Mouse (Mus musculus): ENCODE data around the gene Fa2h. TPM values are rescaled to one million over a fixed set of nuclear protein-coding genes. Genes with fewer than 3 reads are reported as not detected.

The Fa2h gene
- polyA plus RNA-seq, 1 experiment: 0.54 TPM

DNA sequence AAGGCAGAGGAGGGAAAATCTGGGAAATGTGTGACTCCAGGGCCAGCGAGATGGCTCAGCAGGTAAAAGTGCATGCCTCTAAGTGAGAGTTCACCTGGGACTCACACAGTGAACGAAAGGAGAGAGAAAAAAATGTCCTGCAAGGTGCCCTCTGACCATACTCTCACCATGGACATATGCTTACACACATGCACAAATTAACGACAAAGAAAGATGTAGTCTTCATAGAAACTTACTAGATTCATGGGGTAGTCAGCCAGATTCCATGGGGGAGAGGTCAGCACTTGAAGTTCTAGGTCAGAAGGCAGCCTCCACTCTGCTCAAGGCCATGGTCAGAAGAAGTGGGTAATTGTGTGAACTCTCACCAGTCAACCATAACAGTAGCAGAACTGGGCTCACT is 53.4 kb downstream of the Fa2h start:
- Histone ChIP-seq H3K4me3 (no peak overlapping the region), H3K4me2 (ENCODE audit: low read depth) (no peak overlapping the region), H3K79me2 (ENCODE audit: control insufficient read depth, insufficient read depth) (no peaks in the 10 kb centered on the region), H3ac (ENCODE audit: control insufficient read depth, insufficient read length) (no peak overlapping the region), H3K27me3 (ENCODE audit: control insufficient read depth, insufficient read depth, insufficient read length) (no peaks in the 10 kb centered on the region), H3K36me3 (ENCODE audit: control insufficient read depth, insufficient read depth) (no peaks in the 10 kb centered on the region)
- TF ChIP-seq POLR2AphosphoS2 (IDR thresholded peaks at IDR 0.05; ENCODE audit: insufficient read length, low read depth): no peak
- TF ChIP-seq MYOD1 (IDR thresholded peaks at IDR 0.05; ENCODE audit: control insufficient read depth in 1 of 3, insufficient read length in 2 of 3, low read depth in 2 of 3): no peak
- TF ChIP-seq MYOG (IDR thresholded peaks at IDR 0.05; ENCODE audit: control insufficient read depth in 1 of 3, insufficient read depth in 1 of 3, insufficient read length in 2 of 3, low read depth in 2 of 3): no peak
- no peak for TF ChIP-seq SRF (IDR thresholded peaks at IDR 0.05; ENCODE audit: control insufficient read depth, insufficient read length, low read depth)

DNA sequence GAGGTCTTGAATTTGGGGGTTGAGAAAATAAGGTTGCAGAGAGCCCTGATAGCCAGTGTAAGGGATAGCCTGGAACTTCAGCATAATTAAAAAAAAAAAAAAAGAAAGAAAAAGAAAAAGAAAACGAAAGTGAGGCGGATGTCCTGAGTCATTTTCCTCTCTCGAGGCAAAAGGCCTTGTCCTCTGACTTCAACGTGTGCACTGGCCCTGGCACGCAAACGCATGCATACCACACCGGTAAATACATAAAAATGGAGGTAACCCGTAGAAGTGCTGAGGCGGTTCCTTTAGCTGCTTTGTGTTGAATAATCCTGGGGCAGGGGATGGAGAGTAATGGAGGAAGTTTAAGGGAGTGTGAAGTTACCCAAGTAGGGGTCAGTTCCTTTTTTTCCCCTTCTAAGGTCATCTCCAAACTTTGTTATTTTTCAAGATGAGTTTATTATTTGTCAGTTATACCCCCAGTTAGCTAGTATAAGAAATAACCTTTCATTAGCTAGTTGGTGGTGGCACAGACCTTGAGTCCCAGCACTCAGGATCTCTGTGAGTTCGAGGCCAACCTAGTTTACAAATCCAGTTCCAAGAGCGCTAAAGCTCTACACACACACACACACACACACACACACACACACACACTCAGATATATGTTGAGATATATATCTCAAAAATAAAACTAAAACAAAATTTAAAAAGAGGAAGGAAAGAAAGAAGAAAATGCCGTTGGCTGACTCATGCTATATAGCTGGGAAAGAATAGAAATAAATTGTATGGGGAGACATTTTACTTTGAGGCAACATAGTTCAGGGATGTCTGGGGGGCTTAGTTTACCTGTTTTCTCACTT is 55.0 kb downstream of the Fa2h start:
- no peak for TF ChIP-seq TCF12 (IDR thresholded peaks at IDR 0.05; ENCODE audit: insufficient read depth, poor library complexity, severe bottlenecking)
- TF ChIP-seq CEBPB (IDR thresholded peaks at IDR 0.05; ENCODE audit: insufficient read depth, poor library complexity, severe bottlenecking): no peak
- TF ChIP-seq POLR2AphosphoS2 (IDR thresholded peaks at IDR 0.05; ENCODE audit: insufficient read length, low read depth): no peak
- TF ChIP-seq E2F4 (IDR thresholded peaks at IDR 0.05; ENCODE audit: insufficient read depth): no peak
- no peak for TF ChIP-seq MYOG (IDR thresholded peaks at IDR 0.05; ENCODE audit: control insufficient read depth in 1 of 3, insufficient read depth in 1 of 3, insufficient read length in 2 of 3, low read depth in 2 of 3)
- no peak for TF ChIP-seq USF1 (IDR thresholded peaks at IDR 0.05; ENCODE audit: low read depth)
- no peak for TF ChIP-seq MAX (IDR thresholded peaks at IDR 0.05; ENCODE audit: low read depth)
- no peak for TF ChIP-seq REST (IDR thresholded peaks at IDR 0.05; ENCODE audit: insufficient read depth, insufficient read length)
- no peak for TF ChIP-seq POLR2A (IDR thresholded peaks at IDR 0.05; ENCODE audit: insufficient read length, low read depth)
- TF ChIP-seq MYOD1 (IDR thresholded peaks at IDR 0.05; ENCODE audit: control insufficient read depth in 1 of 3, insufficient read length in 2 of 3, low read depth in 2 of 3): no peak
- TF ChIP-seq SRF (IDR thresholded peaks at IDR 0.05; ENCODE audit: control insufficient read depth, insufficient read length, low read depth): no peak
- no peak for TF ChIP-seq TCF3 (IDR thresholded peaks at IDR 0.05; ENCODE audit: insufficient read length, low read depth)
- H3K27me3 ChIP-seq (ENCODE audit: control insufficient read depth, insufficient read depth, insufficient read length): no peaks in the 10 kb centered on the region
- peak overlapping the region; percentile 63 for H3K4me2 ChIP-seq (ENCODE audit: low read depth)
- H3ac ChIP-seq (ENCODE audit: control insufficient read depth, insufficient read length): peak overlapping the region; percentile 7
- H3K79me2 ChIP-seq (ENCODE audit: control insufficient read depth, insufficient read depth): no peaks in the 10 kb centered on the region
- peak overlapping the region; percentile 50 for H3K4me3 ChIP-seq
- no peaks in the 10 kb centered on the region for H3K36me3 ChIP-seq (ENCODE audit: control insufficient read depth, insufficient read depth)

DNA sequence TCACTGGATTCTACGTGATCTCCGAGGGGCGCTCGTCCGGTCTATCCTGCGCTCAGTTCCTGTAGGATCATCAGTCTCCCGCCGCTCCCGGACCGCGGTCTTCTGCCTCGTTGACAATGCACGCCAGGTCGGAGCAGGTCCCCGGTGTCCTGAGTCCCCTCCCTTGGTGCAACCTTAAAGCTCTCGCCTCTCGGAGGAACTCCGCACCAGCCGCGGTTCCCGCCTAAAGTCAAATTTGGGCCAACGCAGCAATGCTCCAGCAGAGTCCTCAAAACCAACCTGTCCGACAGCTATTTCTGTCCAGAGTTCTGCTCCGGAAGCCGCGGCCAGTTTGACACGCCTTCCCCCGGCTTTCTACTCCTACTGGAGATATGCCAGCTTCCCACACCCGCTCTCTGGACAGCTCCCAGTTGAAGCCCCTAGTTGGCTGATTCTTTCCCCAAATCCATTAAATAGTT is 55.7 kb downstream of the Fa2h start, which contains the start of gene Mlkl:
Mlkl (minus strand) TSS at position 288 of the 458 bp plus-strand sequence.
- H3K27me3 ChIP-seq (ENCODE audit: control insufficient read depth, insufficient read depth, insufficient read length): no peaks in the 10 kb centered on the region
- H3K79me2 ChIP-seq (ENCODE audit: control insufficient read depth, insufficient read depth): no peaks in the 10 kb centered on the region
- TF ChIP-seq TCF3 (IDR thresholded peaks at IDR 0.05; ENCODE audit: insufficient read length, low read depth): no peak
- TF ChIP-seq POLR2A (IDR thresholded peaks at IDR 0.05; ENCODE audit: insufficient read length, low read depth): peak; percentile 43

DNA sequence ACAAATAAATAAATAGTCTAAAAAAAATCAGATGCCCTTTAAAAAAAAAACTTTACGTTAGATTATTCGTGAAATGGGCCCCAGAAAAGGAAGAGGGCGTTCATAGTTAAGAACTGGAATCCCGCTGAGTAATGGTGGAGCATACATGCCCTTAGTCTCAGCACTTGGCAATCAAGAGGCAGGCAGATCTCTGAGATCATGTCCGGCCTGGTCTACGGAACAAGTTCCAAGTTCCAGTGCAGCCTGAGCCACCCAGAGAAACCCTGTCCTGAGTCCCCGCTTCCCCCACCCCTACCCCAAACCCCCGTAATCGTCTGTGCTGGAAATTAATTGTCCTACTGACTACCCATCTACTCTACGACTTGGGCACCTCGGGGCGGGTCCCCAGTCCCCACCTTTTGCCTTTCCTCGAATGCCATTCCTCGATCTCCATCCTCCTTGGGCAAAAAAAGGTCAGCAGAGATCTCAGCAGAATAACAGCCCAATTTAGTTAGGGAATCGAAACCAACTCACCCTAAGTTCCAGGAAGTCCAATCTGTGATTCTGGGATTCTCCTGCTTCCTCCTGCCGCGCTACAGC is 56.2 kb downstream of the Fa2h start:
- Histone ChIP-seq H3K4me3 (peak overlapping the region; percentile 50), H3K36me3 (ENCODE audit: control insufficient read depth, insufficient read depth) (no peaks in the 10 kb centered on the region), H3ac (ENCODE audit: control insufficient read depth, insufficient read length) (peak overlapping the region; percentile 7), H3K4me2 (ENCODE audit: low read depth) (peak overlapping the region; percentile 63), H3K27me3 (ENCODE audit: control insufficient read depth, insufficient read depth, insufficient read length) (no peaks in the 10 kb centered on the region), H3K79me2 (ENCODE audit: control insufficient read depth, insufficient read depth) (no peaks in the 10 kb centered on the region)
- TF ChIP-seq POLR2AphosphoS2 (IDR thresholded peaks at IDR 0.05; ENCODE audit: insufficient read length, low read depth): no peak
- no peak for TF ChIP-seq MAX (IDR thresholded peaks at IDR 0.05; ENCODE audit: low read depth)
- TF ChIP-seq TCF3 (IDR thresholded peaks at IDR 0.05; ENCODE audit: insufficient read length, low read depth): no peak
- TF ChIP-seq E2F4 (IDR thresholded peaks at IDR 0.05; ENCODE audit: insufficient read depth): no peak
- no peak for TF ChIP-seq POLR2A (IDR thresholded peaks at IDR 0.05; ENCODE audit: insufficient read length, low read depth)
- no peak for TF ChIP-seq REST (IDR thresholded peaks at IDR 0.05; ENCODE audit: insufficient read depth, insufficient read length)
- TF ChIP-seq MYOD1 (IDR thresholded peaks at IDR 0.05; ENCODE audit: control insufficient read depth in 1 of 3, insufficient read length in 2 of 3, low read depth in 2 of 3): no peak
- no peak for TF ChIP-seq USF1 (IDR thresholded peaks at IDR 0.05; ENCODE audit: low read depth)
- no peak for TF ChIP-seq CEBPB (IDR thresholded peaks at IDR 0.05; ENCODE audit: insufficient read depth, poor library complexity, severe bottlenecking)
- TF ChIP-seq MYOG (IDR thresholded peaks at IDR 0.05; ENCODE audit: control insufficient read depth in 1 of 3, insufficient read depth in 1 of 3, insufficient read length in 2 of 3, low read depth in 2 of 3): no peak

More for the DNA sequence above, 55.7 kb downstream of the Fa2h start, which contains the start of gene Mlkl:
- Histone ChIP-seq H3K4me3 (peak within 1 kb of the TSS; percentile 50), H3ac (ENCODE audit: control insufficient read depth, insufficient read length) (peak within 1 kb of the TSS; percentile 7), H3K4me2 (ENCODE audit: low read depth) (peak within 1 kb of the TSS; percentile 63), H3K36me3 (ENCODE audit: control insufficient read depth, insufficient read depth) (no peaks in the 10 kb centered on the region)

DNA sequence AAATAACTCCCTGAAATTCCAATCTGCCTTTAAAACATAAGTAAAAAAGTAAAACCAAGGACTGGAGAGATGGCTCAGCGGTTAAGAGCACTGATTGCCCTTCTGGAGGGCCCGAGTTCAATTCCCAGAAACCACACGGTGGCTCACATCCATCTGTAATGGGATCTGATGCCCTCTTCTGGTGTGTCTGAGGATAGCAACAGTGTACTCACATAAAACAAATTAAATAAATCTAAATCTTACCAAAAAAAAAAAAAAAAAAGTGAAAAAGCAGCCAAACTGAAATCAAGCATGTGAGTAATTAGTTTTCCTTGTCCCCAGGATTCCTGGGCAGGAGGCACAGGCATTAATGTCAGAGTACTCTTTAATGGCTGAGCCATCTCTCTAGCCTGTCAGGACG is 56.9 kb downstream of the Fa2h start:
- TF ChIP-seq TCF3 (IDR thresholded peaks at IDR 0.05; ENCODE audit: insufficient read length, low read depth): no peak
- TF ChIP-seq POLR2A (IDR thresholded peaks at IDR 0.05; ENCODE audit: insufficient read length, low read depth): no peak
- TF ChIP-seq USF1 (IDR thresholded peaks at IDR 0.05; ENCODE audit: low read depth): no peak
- no peak for TF ChIP-seq MYOG (IDR thresholded peaks at IDR 0.05; ENCODE audit: control insufficient read depth in 1 of 3, insufficient read depth in 1 of 3, insufficient read length in 2 of 3, low read depth in 2 of 3)
- TF ChIP-seq TCF12 (IDR thresholded peaks at IDR 0.05; ENCODE audit: insufficient read depth, poor library complexity, severe bottlenecking): no peak
- TF ChIP-seq CEBPB (IDR thresholded peaks at IDR 0.05; ENCODE audit: insufficient read depth, poor library complexity, severe bottlenecking): no peak
- H3K4me3 ChIP-seq: peak overlapping the region; percentile 50
- no peaks in the 10 kb centered on the region for H3K27me3 ChIP-seq (ENCODE audit: control insufficient read depth, insufficient read depth, insufficient read length)

More for the DNA sequence above, 56.9 kb downstream of the Fa2h start:
- no peaks in the 10 kb centered on the region for H3K36me3 ChIP-seq (ENCODE audit: control insufficient read depth, insufficient read depth)
- peak overlapping the region; percentile 63 for H3K4me2 ChIP-seq (ENCODE audit: low read depth)
- no peaks in the 10 kb centered on the region for H3K79me2 ChIP-seq (ENCODE audit: control insufficient read depth, insufficient read depth)
- H3ac ChIP-seq (ENCODE audit: control insufficient read depth, insufficient read length): peak overlapping the region; percentile 7

Data from myocyte (in vitro differentiated cells).